Mouse (Mus musculus) brain, embryonic 14.5 days (tissue): ENCODE results near the gene Idi1. TPM values are rescaled to one million over a fixed set of nuclear protein-coding genes. Genes with fewer than 3 reads are reported as not detected.
"Not testable (repeated sequence)": the region's sequence is repeated elsewhere in the genome, so short reads cannot be mapped to it uniquely, and the experiment has no call there.

Source experiments
- DNase-seq: peaks from one replicate; pipeline ENCODE4 v3.0.0-alpha.2; 2011; ENCODE audit warnings: low read depth
- CTCF ChIP-seq: fragments of 200-500 bp; IDR thresholded peaks from 2 replicates; pipeline ENCODE4 v1.5.1; 2012; ENCODE audit warnings: inconsistent platforms, mild to moderate bottlenecking, moderate library complexity, borderline replicate concordance; ENCODE audit not compliant: insufficient read depth, insufficient read length; ENCODE audit errors: extremely low read depth
- POLR2A ChIP-seq: fragments of 200-500 bp; IDR thresholded peaks from 2 replicates; pipeline ENCODE4 v1.6.1; 2012; ENCODE audit warnings: mild to moderate bottlenecking, inconsistent platforms, borderline replicate concordance; ENCODE audit not compliant: poor library complexity, insufficient read depth, insufficient read length, severe bottlenecking; ENCODE audit errors: extremely low read depth
- polyA plus RNA-seq: library from polyadenylated mRNA; depleted of rRNA; stranded (reverse); fragments of >200 nt; gene quantifications from 2 replicates; pipeline ENCODE4 v1.2.3, GENCODE M21; 2012; rRNA removed

Idi1 gene
- polyA plus RNA-seq: 49.7 and 54.2 TPM in 2 replicates

GRCm38 (mm10) chr13:8885445-8886184 lies at the start of gene Idi1:
Gene Idi1, plus strand, starts transcription at chr13:8885501.
- TF ChIP-seq POLR2A (0 out of 2 replicates have a peak, but pooled peaks have one; percentile 14), CTCF (no peak)
- DNase-seq: peak; percentile 99

GRCm38 (mm10) chr13:8838394-8838793 lies 46.9 kb upstream of the Idi1 start:
- no peak for DNase-seq
- no peak for TF ChIP-seq POLR2A
- TF ChIP-seq CTCF: no peak

- TF ChIP-seq CTCF: no peak
- TF ChIP-seq POLR2A: no peak
- no peak for DNase-seq
Measured at GRCm38 (mm10) chr13:8839111-8839510, 46.2 kb upstream of the Idi1 start.

DNA sequence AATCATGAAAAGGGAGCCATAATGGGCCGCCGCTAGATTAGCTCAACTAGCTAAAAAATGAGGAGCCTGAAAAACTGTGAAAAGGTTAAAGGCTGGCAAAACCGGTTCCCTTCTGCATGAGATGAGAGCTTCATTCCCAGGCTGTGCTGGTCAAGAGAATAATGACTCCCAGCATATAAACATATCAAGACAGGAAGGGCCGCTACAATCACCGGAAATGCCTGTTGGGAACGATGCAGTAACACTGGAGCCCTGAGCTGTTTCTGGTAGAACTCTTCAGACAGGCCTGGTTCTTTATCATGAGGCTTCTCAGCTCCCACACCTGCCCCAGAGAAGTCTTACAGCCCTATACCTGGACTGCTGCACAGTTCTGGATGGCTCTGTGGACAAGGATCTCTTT lies 45.4 kb upstream of the Idi1 start:
- TF ChIP-seq CTCF: no peak
- no peak for TF ChIP-seq POLR2A
- DNase-seq: no peak

DNA sequence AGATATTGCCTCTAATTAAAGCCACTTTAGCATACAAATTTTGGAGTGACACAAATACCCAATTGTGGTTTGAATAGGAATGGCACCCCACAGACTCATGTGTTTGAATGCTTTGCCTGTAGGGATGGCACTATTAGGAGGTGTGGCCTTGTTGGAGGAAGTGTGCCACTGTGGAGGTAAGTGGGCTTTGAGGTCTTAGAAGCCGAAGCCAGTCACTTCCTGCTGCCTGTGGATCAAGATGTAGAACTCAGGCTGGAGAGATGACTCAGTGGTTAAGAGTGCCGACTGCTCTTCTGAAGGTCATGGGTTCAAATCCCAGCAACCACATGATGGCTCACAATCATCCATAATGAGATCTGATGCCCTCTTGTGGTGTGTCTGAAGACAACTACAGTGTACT lies 44.4 kb upstream of the Idi1 start:
- TF ChIP-seq POLR2A (no peak), CTCF (no peak)
- DNase-seq: no peak

DNA sequence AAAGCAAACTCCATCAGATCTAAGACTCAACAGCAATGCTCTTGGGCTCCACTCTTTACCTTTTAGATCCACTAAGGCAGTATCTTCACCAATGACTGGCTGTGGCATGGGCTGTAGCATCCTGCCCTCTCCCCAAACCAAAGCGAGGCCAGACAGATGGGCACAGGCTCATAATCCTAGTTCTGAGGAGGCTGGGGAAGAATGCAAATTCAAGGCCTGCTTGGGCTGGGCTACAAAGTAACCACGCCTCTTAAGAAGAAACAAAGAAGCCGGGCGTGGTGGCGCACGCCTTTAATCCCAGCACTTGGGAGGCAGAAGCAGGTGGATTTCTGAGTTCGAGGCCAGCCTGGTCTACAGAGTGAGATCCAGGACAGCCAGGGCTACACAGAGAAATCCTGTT lies 43.5 kb upstream of the Idi1 start:
- DNase-seq: not testable (repeated sequence)

DNA sequence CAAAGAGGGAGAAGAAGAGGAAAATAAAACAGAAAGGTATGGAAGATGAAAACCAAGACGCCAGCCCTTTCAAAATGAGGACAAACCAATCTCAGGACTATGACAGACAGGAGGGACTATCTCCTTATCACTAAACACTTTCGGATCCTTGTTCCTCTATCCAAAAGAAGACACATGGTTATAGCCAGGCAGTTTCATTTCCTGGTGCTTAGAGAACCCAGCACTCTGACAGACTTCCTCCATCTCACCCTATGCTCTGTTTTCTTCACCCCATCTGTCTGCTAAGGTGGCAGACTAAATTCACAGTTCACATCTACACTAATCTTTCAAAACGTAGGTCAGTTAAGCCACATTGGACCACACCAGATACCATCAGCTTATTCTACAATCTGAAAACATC lies 43.0 kb upstream of the Idi1 start:
- no peak for DNase-seq
- no peak for TF ChIP-seq POLR2A
- TF ChIP-seq CTCF: no peak

GRCm38 (mm10) chr13:8847702-8848101 lies 37.6 kb upstream of the Idi1 start:
- TF ChIP-seq CTCF (peak; percentile 43; the same call in 1 of the 2 replicates), POLR2A (no peak)
- DNase-seq: no peak

DNA sequence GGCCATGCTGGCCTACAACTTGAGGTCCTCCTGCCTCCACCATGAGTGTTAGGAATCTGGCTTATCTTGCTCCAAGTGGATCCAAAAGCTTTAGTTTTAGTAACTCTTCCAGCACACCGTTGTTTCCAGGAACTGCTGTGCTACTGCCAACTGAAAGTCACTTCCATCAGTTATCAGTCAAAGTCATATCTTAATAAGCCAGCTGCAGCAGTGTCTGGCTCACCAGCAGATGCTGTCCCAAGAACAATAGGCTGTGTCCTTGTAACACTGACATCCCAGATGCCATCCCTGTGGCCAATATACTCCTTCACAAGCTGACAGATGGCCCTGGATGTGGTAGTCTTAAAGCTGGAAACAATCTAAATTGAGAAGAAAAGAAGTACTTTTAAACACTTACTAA lies 36.0 kb upstream of the Idi1 start:
- DNase-seq: no peak
- TF ChIP-seq POLR2A (no peak), CTCF (no peak)

- no peak for DNase-seq
- TF ChIP-seq POLR2A (no peak), CTCF (no peak)
Measured at GRCm38 (mm10) chr13:8853424-8853823, 31.9 kb upstream of the Idi1 start.

DNA sequence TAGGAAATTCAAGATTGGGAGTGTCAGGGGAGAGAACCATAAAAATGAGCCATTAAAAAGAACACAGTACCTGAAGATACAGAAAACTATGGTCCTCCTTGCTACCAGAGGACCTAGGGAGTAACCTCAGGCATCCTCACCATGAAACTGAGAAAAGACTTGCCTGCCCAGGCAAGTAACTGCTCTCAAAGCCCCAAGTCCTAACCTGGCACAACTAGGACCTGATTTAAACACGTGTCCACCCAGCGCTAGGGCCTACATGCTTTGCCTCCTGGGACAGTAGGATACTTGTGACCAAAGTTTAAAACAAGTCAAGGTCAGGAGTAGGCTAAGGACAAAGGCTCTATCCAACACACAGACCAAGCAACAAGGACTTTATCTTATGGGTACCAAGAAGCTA lies 30.5 kb upstream of the Idi1 start:
- no peak for DNase-seq
- TF ChIP-seq POLR2A (no peak), CTCF (no peak)

DNA sequence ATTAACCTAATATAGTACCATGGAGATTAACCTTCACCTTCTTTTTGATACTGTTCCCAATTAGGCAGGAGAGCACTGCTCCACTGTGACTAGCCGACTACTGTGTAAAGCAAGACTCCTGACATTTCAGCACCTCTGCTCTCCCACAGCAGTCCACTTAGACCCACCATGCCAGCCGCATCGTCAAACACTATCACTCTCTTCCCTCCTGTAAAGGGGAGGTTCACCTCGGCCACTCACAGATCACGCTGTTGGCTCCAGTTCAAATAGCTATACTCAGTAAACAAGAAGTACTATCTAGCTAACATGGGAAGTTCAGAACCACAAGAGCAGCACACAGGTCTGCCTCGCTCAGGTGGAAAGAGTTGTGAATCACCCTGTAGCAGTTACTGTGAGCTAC lies 26.8 kb upstream of the Idi1 start:
- no peak for TF ChIP-seq POLR2A
- no peak for TF ChIP-seq CTCF
- DNase-seq: no peak
